Mouse (Mus musculus): ENCODE results near the gene Gm49354.

- no peak for TF ChIP-seq POLR2A (IDR thresholded peaks at IDR 0.05; ENCODE audit: insufficient read depth, low read depth, low read length)
- TF ChIP-seq CTCF (IDR thresholded peaks at IDR 0.05; ENCODE audit: insufficient read depth, low read depth, low read length) = no peak
Observed at GRCm38 (mm10) chr13:59735190-59735589, 46.9 kb downstream of the Gm49354 start.

Measured in olfactory bulb, adult 2 months (tissue).